Mouse (Mus musculus) monocyte, adult 5-6 weeks (primary cell): ENCODE results near the gene Socs3. TPM values are rescaled to one million over a fixed set of nuclear protein-coding genes. Genes with fewer than 3 reads are reported as not detected.

Experiments used
- ATAC-seq: fragments of 153-309, 156-312 bp; replicated peaks from 2 replicates; pipeline ENCODE4 v1.8.0; 2017; ENCODE audit warnings: mild to moderate bottlenecking; ENCODE audit not compliant: low TSS enrichment, insufficient number of reproducible peaks, severe bottlenecking, poor library complexity, low FRiP score
- total RNA-seq: library from RNA; stranded (forward); fragments of 200-1000, 200-491, 200-594 nt; gene quantifications from 3 replicates; pipeline ENCODE4 v1.2.3, GENCODE M21; 2017

Gene Socs3
- total RNA-seq, 1 experiment from 2014 or later, result 70.9 TPM

DNA sequence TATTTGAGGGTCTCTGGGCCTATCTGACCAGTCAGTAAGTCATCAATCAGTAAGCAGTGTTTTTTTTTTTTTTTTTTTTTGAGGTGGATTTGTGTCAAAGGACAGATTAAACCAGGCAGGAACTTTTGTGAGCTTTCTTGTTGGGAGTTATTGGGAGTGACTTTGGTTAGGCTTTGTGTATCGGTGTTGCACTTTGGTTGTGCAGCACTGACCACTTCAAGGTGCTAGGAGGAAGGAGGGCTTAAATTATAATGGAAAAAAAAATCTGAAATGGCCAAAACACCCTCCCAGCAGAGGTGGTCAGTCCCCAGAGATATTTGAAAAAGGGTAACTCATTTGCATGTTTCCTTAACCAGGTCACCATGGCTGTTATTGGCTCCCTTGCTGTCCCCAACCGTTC is 27.2 kb upstream of the Socs3 start:
- ATAC-seq, result no peak

- no peak for ATAC-seq
Measured at GRCm38 (mm10) chr11:117996066-117996465, 26.2 kb upstream of the Socs3 start.

DNA sequence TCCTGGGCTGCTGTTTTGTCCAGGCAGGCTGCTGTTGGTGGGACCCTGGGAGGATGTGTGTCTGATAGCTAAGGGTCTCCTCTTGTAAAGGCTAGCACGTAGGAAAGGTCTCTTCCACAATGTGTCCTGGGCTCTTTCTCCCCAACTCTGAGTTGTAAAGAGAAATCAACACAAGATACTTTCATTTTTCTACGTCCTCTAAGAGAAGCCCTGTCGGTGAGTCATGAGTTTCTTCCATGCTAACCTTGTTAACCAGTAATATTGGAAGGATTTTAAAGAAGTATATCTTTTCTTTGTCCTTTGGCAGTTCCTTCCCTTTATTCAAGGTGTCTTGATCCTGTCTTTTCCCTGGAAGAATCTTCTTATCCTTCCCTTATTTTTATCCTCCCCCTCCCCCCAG is 25.8 kb upstream of the Socs3 start:
- ATAC-seq, result no peak

- ATAC-seq, result no peak
Measured at GRCm38 (mm10) chr11:117995255-117995654, 25.4 kb upstream of the Socs3 start.

GRCm38 (mm10) chr11:117994250-117995057 is 24.6 kb upstream of the Socs3 start:
- no peak for ATAC-seq

- peak; percentile 45 for ATAC-seq
Measured at GRCm38 (mm10) chr11:117993190-117994175, 23.6 kb upstream of the Socs3 start.

DNA sequence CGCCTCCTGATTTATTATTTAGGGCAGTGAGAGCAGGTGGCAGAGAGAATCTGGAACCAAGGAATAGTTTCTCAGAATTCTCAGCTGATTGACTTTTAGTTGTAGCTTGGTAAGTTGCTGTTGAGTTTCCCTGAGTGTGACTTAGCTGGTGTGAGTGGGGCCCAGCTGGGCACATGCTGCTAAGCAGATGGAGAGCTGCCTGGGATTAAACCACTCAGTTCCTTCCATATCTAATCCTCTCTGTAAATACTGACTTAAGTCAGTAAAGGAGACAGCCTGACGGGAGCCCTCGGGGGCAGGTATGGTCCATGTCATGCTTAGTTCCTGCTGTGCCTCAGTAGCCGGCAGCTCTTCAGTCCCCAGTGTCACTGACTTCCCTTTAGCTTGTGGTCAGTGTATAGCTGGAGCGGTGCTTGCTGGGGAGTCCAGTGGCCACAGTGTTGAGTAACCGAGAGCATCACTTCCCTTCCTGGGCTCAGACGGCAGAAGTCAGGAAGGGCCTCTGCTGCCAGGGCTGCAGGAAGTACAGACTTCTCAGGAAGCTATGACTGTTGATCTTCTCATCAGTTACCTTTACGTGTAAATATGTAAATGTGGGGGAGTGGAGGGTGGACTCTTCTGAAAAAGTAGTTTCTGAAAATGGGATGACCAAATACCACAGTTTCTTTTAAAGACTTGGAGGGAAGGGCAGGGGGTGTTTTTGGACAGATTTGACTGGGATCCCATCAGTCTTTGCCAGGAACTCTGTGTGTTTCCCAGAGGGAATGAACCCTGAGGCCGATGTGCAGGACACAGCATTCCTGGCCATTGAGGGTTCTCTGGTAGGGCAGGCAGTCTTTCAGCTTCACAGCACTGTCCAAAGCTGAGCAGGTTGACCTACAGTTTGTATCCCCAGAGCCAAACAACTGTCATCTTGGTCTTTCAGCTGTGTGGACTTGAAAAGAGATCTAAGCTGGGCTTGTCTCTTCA is 21.9 kb upstream of the Socs3 start:
- ATAC-seq, result peak; percentile 93

DNA sequence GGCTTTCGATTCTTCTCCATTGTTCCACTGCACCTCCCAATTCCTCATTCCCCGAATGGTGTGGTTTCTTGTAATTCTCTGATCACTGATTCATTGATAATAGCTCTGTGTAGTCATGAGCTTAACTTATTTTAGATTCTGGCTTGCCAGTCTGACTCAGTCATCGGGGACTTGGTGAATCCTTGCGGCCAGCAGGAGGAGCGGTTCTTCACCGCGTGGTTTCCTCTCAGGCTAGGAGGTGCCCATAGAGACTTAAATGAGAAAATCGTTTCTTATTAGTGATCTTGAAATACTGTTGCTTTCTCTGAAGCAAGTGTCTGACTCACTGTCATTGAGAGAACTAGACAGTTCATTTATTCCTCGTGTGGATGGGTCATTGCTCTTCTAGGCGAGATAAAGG is 20.1 kb upstream of the Socs3 start:
- no peak for ATAC-seq

GRCm38 (mm10) chr11:117989241-117989640 is 19.4 kb upstream of the Socs3 start:
- ATAC-seq, result no peak

DNA sequence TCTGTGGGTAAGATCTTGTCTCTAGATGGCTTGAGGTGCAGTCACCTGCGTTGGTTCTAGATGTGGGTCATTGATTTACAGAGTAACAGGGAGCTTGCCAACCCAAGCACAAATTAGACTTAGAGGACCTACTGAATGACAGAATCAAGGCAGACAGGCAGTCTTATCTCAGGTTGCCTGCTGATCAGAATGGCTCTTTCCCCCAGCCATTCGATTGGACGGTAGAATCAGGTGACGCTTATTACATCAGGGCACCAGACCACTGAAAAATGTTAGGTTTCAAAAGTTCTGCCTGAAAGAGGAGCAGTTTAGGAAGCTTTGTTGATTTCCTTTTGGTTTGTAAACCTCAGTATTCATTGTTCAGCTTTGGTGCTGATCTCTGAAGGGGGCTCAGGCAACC is 18.1 kb upstream of the Socs3 start:
- ATAC-seq, result no peak

GRCm38 (mm10) chr11:117987032-117987451 is 17.2 kb upstream of the Socs3 start:
- ATAC-seq, result peak; percentile 55

DNA sequence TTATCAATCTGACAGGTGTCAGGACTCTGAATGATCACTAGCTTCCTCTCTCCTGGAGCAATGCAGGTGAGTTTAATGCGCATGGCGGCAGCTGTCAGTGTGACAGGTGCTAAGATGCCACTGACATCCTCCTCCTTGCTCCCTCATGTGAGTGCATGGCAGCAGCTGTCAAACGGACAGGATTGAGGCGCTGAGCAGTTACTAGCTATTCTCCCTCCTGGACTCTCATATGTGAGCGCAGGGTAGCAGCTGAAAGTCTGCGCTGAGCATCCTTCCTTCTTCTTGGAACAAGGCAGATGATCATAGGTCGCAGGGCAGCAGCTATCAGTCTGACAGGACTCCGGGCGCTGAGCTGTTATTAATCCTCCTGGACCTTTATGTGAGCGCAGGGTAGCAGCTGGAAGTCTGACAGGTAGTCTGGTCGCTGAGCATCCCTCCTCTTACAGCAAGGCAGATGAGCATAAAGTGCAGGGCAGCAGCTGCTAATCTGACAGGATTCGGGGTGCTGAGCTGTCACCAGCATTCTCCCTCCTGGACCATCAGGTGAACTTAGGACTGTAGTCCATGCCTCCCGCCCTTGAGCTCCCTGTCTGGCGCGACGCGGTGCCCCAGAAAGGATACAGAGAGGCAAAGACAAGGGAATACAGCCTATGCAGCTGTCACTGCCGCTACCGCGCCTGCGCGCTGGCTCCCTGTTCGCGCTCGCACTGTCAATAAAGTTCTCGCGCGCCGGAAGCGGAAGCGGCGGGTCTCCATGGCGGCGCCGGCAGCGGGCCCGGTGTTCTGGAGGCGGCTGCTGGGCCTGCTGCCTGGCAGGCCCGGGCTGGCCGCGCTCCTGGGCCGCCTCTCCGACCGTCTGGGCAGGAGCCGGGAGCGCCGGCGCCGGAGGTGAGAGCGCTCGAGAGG is 16.5 kb upstream of the Socs3 start, which contains the start of gene Pgs1:
Pgs1 (plus strand) TSS at position 167 of the 906 bp plus-strand sequence.
- ATAC-seq, result peak; percentile 63

DNA sequence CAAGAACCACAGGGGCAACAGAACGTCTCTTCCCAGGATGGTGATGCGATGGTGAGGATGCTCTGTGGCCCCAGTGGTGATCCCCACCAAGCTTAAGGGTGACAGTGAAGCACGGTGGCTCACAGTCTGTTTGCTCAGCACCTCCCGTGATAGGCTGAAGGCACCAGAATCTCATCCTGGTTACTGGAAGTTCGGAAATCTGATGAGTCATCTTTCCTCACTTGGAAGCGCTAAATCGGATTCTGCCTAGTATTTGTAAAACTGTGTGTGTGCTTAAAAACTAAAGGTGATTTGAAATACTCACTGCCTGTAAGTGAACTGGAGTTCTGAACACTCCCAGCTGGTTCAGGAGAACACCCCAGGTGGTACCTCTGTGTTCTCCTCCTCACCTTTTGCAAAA is 13.9 kb upstream of the Socs3 start:
- no peak for ATAC-seq

- ATAC-seq, result no peak
Measured at GRCm38 (mm10) chr11:117982426-117982825, 12.6 kb upstream of the Socs3 start.

- 0 out of 2 replicates have a peak, but pooled peaks have one; percentile 41 for ATAC-seq
Measured at GRCm38 (mm10) chr11:117979388-117979787, 9.5 kb upstream of the Socs3 start.

DNA sequence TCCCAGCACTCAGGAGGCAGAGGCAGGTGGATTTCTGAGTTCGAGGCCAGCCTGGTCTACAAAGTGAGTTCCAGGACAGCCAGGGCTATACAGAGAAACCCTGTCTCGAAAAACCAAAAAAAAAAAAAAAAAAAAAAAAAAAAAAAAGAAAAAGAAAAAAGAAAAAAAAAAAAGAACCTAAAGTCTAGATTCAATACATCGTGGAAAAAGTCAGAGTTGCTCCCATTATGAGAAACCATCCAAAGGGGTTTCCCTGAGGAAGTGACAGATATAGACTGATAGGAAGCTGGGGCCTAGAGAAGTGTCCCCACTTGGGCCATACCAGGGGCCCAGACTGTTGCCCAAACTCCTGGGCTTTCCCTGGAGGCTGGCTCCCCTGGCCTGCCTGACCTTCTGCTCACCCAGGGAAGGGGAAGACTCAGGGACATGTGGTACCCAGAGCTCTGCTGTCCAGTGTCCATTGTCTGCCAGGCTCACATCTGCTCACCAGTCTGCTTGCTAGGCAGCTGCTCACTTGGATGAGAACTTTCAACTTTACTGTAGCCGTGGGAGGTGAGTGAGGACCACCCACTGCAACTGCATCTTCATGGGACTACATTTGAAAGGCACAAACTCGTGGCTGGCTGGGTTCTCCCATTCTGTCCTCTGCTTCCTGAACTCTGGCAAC is 8.0 kb upstream of the Socs3 start:
- ATAC-seq, result no peak

GRCm38 (mm10) chr11:117976081-117976582 is 6.3 kb upstream of the Socs3 start:
- peak; percentile 74 for ATAC-seq
